Mouse (Mus musculus): ENCODE results near the gene Crybg2.

- no peak for TF ChIP-seq POLR2A (IDR thresholded peaks at IDR 0.05; ENCODE audit: borderline replicate concordance, extremely low read depth, insufficient read depth, insufficient read length, poor library complexity, severe bottlenecking)
- no peak for TF ChIP-seq CTCF (IDR thresholded peaks at IDR 0.05; ENCODE audit: borderline replicate concordance, extremely low read depth, insufficient read depth, insufficient read length)
Measured at GRCm38 (mm10) chr4:134123147-134123546, 62.5 kb downstream of the Crybg2 start.
